Mouse (Mus musculus) hindbrain, embryonic 15.5 days (tissue): ENCODE measurements at regions not wholly inside any gene's neighbourhood (a gene's known extent, or its start where the extent isn't known, plus 50 kb on each side); places are given as distances from the start of the nearest gene placed in this dataset.
A peak's percentile ranks its signal among the peaks of the same experiment; 100 is the strongest.

Experiments
- ATAC-seq: fragments of 200-750 bp; cut with Nextera tagmentation; 2 replicates; pipeline ENCODE4 v1.8.0; 2017; ENCODE audit warnings: low read depth, moderate number of reproducible peaks, moderate TSS enrichment; ENCODE audit not compliant: low FRiP score
- H3K27ac ChIP-seq: fragments of 300-500 bp; sonication (generic); replicated peaks from 2 replicates; pipeline ENCODE4 v1.5.1; 2015; ENCODE audit warnings: mild to moderate bottlenecking, inconsistent platforms
- H3K27me3 ChIP-seq: fragments of 300-500 bp; sonication (generic); 2 replicates; pipeline ENCODE4 v1.6.1; 2015; ENCODE audit warnings: control low read depth, inconsistent platforms
- H3K36me3 ChIP-seq: fragments of 300-500 bp; sonication (generic); 2 replicates; pipeline ENCODE4 v1.6.1; 2015; ENCODE audit warnings: control low read depth, inconsistent platforms
- H3K4me1 ChIP-seq: fragments of 300-500 bp; sonication (generic); replicated peaks from 2 replicates; pipeline ENCODE4 v1.6.1; 2015; ENCODE audit warnings: control low read depth, inconsistent platforms
- H3K4me2 ChIP-seq: fragments of 300-500 bp; sonication (generic); 2 replicates; pipeline ENCODE4 v1.6.1; 2015; ENCODE audit warnings: moderate library complexity, mild to moderate bottlenecking, inconsistent platforms
- H3K4me3 ChIP-seq: fragments of 300-500 bp; sonication (generic); 2 replicates; pipeline ENCODE4 v1.5.1; 2015; ENCODE audit warnings: mild to moderate bottlenecking, inconsistent platforms
- H3K9ac ChIP-seq: fragments of 300-500 bp; sonication (generic); 2 replicates; pipeline ENCODE4 v1.6.1; 2015; ENCODE audit warnings: inconsistent platforms
- H3K9me3 ChIP-seq: fragments of 300-500 bp; sonication (generic); 2 replicates; pipeline ENCODE4 v1.6.1; 2016; ENCODE audit warnings: control low read depth, inconsistent platforms
- WGBS: fragments of 180-500 bp; shearing (Covaris S2); methylation state at CpG from one replicate; pipeline ENCODE4 v1.1.7; 2015; 5-methylcytosine and 5-hydroxymethylcytosine counted together

DNA sequence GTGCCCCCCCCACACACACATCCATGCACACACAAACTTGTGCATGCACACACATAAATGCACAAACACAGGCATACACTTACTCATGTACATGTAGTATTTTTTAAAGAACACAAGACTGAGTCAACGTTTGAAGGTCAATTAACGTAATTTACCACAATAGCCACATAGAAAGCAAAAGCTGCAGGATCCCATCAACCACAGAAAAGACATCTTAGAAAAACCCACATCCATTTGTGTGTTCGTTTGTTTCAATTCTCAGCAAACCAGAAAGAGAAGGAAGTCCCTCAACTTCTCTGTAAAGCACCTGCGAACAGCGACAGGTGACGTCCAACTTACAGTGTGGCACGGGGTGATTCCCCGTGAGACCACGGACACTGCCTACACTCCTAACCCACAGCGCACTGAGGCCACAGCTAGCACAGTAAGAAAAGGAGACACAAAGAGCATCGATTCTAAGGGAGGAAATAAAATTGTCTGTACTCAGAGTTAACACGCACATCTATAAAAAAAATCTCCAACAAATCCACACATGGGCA lies 53.8 kb downstream of the Dio3 start:
- WGBS, result 92% methylated on average over 12 of the region's 12 CpGs
- no peak for ATAC-seq
- no peak overlapping the region for H3K4me2 ChIP-seq

DNA sequence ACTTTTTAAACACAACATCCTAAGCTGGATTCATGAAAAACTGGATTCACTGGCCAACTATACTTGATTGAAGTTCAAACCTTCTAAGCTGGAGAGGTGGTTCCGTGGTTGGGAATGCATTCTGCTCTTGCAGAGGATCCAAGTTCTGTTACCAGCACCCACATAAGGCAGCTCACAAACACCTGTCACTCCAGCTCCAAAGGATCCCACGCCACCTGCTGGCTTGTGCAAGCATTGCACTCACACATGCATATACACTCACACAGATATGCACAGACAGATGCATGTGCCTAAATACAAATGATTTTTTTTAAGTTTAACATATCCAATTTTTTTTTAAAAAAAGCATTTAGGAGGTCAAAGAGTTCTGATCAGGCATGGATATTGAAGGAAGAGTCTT lies 55.7 kb downstream of the Dio3 start:
- H3K27me3 ChIP-seq, result no peaks in the 10 kb centered on the region
- ATAC-seq, result no peak
- H3K27ac ChIP-seq, result no peak overlapping the region
- no peak overlapping the region for H3K9ac ChIP-seq
- H3K4me3 ChIP-seq, result no peak overlapping the region
- H3K36me3 ChIP-seq, result no peaks in the 10 kb centered on the region
- no peaks in the 10 kb centered on the region for H3K4me1 ChIP-seq
- no peak overlapping the region for H3K4me2 ChIP-seq
- 78% methylated on average over 2 of the region's 2 CpGs for WGBS
- no peaks in the 10 kb centered on the region for H3K9me3 ChIP-seq

More for the DNA sequence above, 53.8 kb downstream of the Dio3 start:
- Histone ChIP-seq H3K4me1 (no peaks in the 10 kb centered on the region), H3K9ac (no peak overlapping the region), H3K36me3 (no peaks in the 10 kb centered on the region), H3K4me3 (no peak overlapping the region), H3K9me3 (no peaks in the 10 kb centered on the region), H3K27me3 (no peaks in the 10 kb centered on the region), H3K27ac (no peak overlapping the region)

DNA sequence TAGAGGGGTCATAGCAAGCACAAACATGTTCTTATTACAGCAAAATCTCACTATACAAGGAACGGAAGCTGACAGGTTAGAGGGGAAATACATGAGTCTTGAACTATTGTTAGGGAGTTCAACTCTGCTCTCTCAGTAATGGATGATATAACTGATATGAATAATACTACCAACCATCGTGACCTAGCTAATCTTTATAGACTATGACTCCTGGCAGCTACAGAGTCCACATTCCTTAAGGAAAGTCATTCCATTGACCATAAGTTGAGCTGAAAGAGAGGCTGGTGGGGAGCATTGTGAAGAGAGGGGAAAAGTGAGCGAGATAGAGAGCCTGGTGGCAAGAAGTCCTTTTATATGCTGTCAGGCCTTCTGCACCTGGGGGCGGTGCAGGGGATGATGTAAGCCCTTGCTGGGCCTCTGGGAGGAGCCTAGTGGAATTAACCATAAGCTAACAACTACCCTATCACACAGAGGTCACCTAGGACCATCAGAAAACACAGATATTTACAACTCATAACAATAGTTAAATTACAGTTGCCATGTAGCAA lies 65.5 kb downstream of the Dio3 start:
- Histone ChIP-seq H3K27me3 (no peaks in the 10 kb centered on the region), H3K36me3 (no peaks in the 10 kb centered on the region), H3K27ac (no peak overlapping the region), H3K4me2 (no peak overlapping the region), H3K9ac (no peak overlapping the region), H3K9me3 (no peaks in the 10 kb centered on the region), H3K4me3 (no peak overlapping the region), H3K4me1 (no peaks in the 10 kb centered on the region)
- no peak for ATAC-seq
- 86% methylated on average over 4 of the region's 4 CpGs for WGBS

GRCm38 (mm10) chr12:110349621-110350020 lies 70.8 kb downstream of the Dio3 start:
- ATAC-seq, result no peak
- Histone ChIP-seq H3K4me3 (no peak overlapping the region), H3K9me3 (no peaks in the 10 kb centered on the region), H3K36me3 (no peaks in the 10 kb centered on the region), H3K4me2 (no peak overlapping the region), H3K9ac (no peak overlapping the region), H3K27me3 (no peaks in the 10 kb centered on the region), H3K4me1 (no peaks in the 10 kb centered on the region), H3K27ac (no peak overlapping the region)
- 76% methylated on average over 1 of the region's 1 CpGs for WGBS

GRCm38 (mm10) chr12:110355851-110356250 lies 77.0 kb downstream of the Dio3 start:
- ATAC-seq, result no peak
- Histone ChIP-seq H3K4me2 (no peak overlapping the region), H3K36me3 (no peaks in the 10 kb centered on the region), H3K4me1 (no peaks in the 10 kb centered on the region), H3K9me3 (no peaks in the 10 kb centered on the region), H3K4me3 (no peak overlapping the region), H3K27ac (no peak overlapping the region), H3K9ac (no peak overlapping the region), H3K27me3 (no peaks in the 10 kb centered on the region)
- 78% methylated on average over 6 of the region's 6 CpGs for WGBS

- Histone ChIP-seq H3K36me3 (no peaks in the 10 kb centered on the region), H3K4me1 (no peaks in the 10 kb centered on the region), H3K27ac (no peak overlapping the region), H3K27me3 (no peaks in the 10 kb centered on the region), H3K4me3 (no peak overlapping the region), H3K9me3 (no peaks in the 10 kb centered on the region), H3K4me2 (no peak overlapping the region), H3K9ac (no peak overlapping the region)
- ATAC-seq, result no peak
- 92% methylated on average over 6 of the region's 6 CpGs for WGBS
Observed at GRCm38 (mm10) chr12:110367102-110367501, 79.8 kb upstream of the Ppp2r5c start.

DNA sequence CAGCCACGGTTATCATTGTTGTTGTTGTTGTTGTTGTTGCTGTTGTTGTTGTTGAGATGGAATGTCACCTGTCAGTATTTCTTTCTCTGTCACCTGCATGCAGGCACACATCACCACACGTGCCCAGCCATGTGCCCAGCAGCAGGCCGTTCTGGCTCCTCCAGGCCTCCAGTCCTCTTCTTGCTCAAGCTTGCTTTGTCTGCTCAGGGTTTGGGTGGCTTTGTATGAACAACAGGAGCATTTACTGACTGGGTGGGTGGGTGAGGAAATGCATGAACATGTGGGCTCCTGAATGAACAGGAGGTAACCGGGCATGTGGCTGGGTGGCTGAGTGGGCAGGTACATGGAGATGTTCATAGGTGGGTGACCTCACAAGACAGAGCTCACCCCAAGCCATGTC lies 79.1 kb upstream of the Ppp2r5c start:
- no peak overlapping the region for H3K27ac ChIP-seq
- no peaks in the 10 kb centered on the region for H3K36me3 ChIP-seq
- H3K4me2 ChIP-seq, result no peak overlapping the region
- no peak overlapping the region for H3K4me3 ChIP-seq
- 93% methylated on average over 4 of the region's 4 CpGs for WGBS
- H3K9ac ChIP-seq, result no peak overlapping the region
- no peaks in the 10 kb centered on the region for H3K9me3 ChIP-seq
- H3K27me3 ChIP-seq, result 0 out of 2 replicates have a peak, but pooled peaks cover 6% of the 10 kb centered on the region
- no peak for ATAC-seq
- H3K4me1 ChIP-seq, result peaks cover 1% of the 10 kb centered on the region; the same call in 1 of the 2 replicates

DNA sequence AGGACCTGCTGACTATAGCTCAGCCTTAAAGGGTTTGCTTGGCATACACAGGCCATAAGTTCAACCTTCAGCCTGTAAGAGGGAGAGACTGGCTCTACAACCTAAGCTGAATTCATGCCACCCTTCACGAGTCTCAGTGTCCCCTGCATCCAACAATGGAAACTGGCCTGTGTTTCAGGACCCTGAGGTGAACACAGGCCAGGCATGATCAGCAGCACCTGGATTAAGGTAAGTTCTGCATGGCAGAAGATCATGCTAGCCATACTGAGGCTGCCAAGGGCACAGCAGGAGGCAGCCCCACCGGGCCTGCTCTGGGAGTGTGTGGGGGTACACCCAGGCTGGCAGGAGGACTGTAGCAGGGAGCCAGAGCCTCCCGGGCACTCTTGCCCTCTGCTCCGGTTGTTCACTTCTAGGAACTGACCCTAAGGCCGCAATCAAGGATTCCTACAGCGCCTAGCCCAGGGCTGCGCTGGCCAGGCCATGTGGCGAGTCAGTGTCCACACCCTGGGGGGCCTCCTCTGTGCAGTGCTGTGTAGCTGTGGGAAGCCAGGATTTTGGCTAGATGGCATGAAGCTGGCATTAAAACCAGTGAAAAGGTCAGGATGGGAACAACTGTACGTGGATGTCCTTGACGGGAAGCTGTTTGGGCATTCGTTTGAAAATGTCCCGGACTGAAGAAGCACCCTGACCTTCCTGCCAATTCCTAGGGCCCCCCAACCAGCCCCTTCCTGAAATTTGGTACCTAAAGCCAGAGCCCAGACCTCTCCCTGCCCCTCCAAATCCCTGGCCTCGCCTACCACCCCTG lies 74.8 kb upstream of the Ppp2r5c start:
- Histone ChIP-seq H3K9me3 (no peaks in the 10 kb centered on the region), H3K27me3 (0 out of 2 replicates have a peak, but pooled peaks cover 12% of the 10 kb centered on the region), H3K27ac (no peak overlapping the region), H3K4me2 (no peak overlapping the region), H3K4me3 (no peak overlapping the region), H3K9ac (no peak overlapping the region), H3K36me3 (no peaks in the 10 kb centered on the region), H3K4me1 (peaks cover 33% of the 10 kb centered on the region)
- no peak; the same call in 1 of the 2 replicates for ATAC-seq
- WGBS, result 76% methylated on average over 13 of the region's 13 CpGs

- no peak for ATAC-seq
- peak overlapping the region; percentile 51 for H3K4me2 ChIP-seq
- WGBS, result 43% methylated on average over 9 of the region's 9 CpGs
- no peaks in the 10 kb centered on the region for H3K36me3 ChIP-seq
- no peak overlapping the region for H3K4me3 ChIP-seq
- H3K9me3 ChIP-seq, result no peaks in the 10 kb centered on the region
- H3K9ac ChIP-seq, result no peak overlapping the region
- no peak overlapping the region for H3K27ac ChIP-seq
- peaks cover 19% of the 10 kb centered on the region; the same call in 1 of the 2 replicates for H3K27me3 ChIP-seq
- H3K4me1 ChIP-seq, result peaks cover 33% of the 10 kb centered on the region
Observed at GRCm38 (mm10) chr12:110372986-110373385, 73.9 kb upstream of the Ppp2r5c start.

- H3K36me3 ChIP-seq, result no peaks in the 10 kb centered on the region
- peaks cover 33% of the 10 kb centered on the region for H3K4me1 ChIP-seq
- H3K27me3 ChIP-seq, result peaks cover 19% of the 10 kb centered on the region; the same call in 1 of the 2 replicates
- WGBS, result 3% methylated on average over 27 of the region's 27 CpGs
- no peaks in the 10 kb centered on the region for H3K9me3 ChIP-seq
- H3K9ac ChIP-seq, result no peak overlapping the region
- peak overlapping the region; percentile 51 for H3K4me2 ChIP-seq
- H3K27ac ChIP-seq, result no peak overlapping the region
- H3K4me3 ChIP-seq, result no peak overlapping the region
- ATAC-seq, result peak; percentile 68
Observed at GRCm38 (mm10) chr12:110373408-110374065, 73.4 kb upstream of the Ppp2r5c start.

- peaks cover 40% of the 10 kb centered on the region for H3K4me1 ChIP-seq
- H3K4me2 ChIP-seq, result peak overlapping the region; percentile 37
- ATAC-seq, result no peak
- 3% methylated on average over 15 of the region's 15 CpGs for WGBS
- H3K9me3 ChIP-seq, result no peaks in the 10 kb centered on the region
- peaks cover 19% of the 10 kb centered on the region; the same call in 1 of the 2 replicates for H3K27me3 ChIP-seq
- H3K36me3 ChIP-seq, result no peaks in the 10 kb centered on the region
- H3K4me3 ChIP-seq, result no peak overlapping the region
- H3K27ac ChIP-seq, result no peak overlapping the region
- no peak overlapping the region for H3K9ac ChIP-seq
Observed at GRCm38 (mm10) chr12:110375139-110375538, 71.8 kb upstream of the Ppp2r5c start.
